Mouse (Mus musculus) liver, embryonic 11.5 days (tissue): Measurements from ENCODE around the gene Plekhm3. TPM values are rescaled to one million over a fixed set of nuclear protein-coding genes. Genes with fewer than 3 reads are reported as not detected.

Experiments
- ATAC-seq: fragments of 200-750 bp; cut with Nextera tagmentation; replicated peaks from 2 replicates; pipeline ENCODE4 v1.8.0; 2017; ENCODE audit warnings: moderate number of reproducible peaks, mild to moderate bottlenecking, moderate TSS enrichment, moderate library complexity; ENCODE audit not compliant: low FRiP score
- DNase-seq: peaks from one replicate; pipeline ENCODE4 v3.0.0-alpha.2; 2017; ENCODE audit warnings: low spot score
- H3K27ac ChIP-seq: fragments of 300-500 bp; sonication (generic); 2 replicates; pipeline ENCODE4 v1.5.1; 2014; ENCODE audit warnings: mild to moderate bottlenecking, low read depth, low read length, control low read depth
- H3K27me3 ChIP-seq: fragments of 300-500 bp; sonication (generic); replicated peaks from 2 replicates; pipeline ENCODE4 v1.6.1; 2014; ENCODE audit warnings: low read length, mixed read lengths; ENCODE audit not compliant: control insufficient read depth, insufficient read depth
- H3K36me3 ChIP-seq: fragments of 300-500 bp; sonication (generic); 2 replicates; pipeline ENCODE4 v1.6.1; 2014; ENCODE audit warnings: mild to moderate bottlenecking, low read length, moderate library complexity, mixed read lengths; ENCODE audit not compliant: control insufficient read depth, insufficient read depth
- H3K4me1 ChIP-seq: fragments of 300-500 bp; sonication (generic); replicated peaks from 2 replicates; pipeline ENCODE4 v1.6.1; 2014; ENCODE audit warnings: low read length, mixed read lengths; ENCODE audit not compliant: control insufficient read depth, insufficient read depth
- H3K4me2 ChIP-seq: fragments of 300-500 bp; sonication (generic); 2 replicates; pipeline ENCODE4 v1.6.1; 2014; ENCODE audit warnings: mild to moderate bottlenecking, control low read depth, moderate library complexity
- H3K4me3 ChIP-seq: fragments of 300-500 bp; sonication (generic); 2 replicates; pipeline ENCODE4 v1.5.1; 2014; ENCODE audit warnings: low read depth, low read length, control low read depth
- H3K9ac ChIP-seq: fragments of 300-500 bp; sonication (generic); 2 replicates; pipeline ENCODE4 v1.6.1; 2014; ENCODE audit warnings: low read depth, low read length, control low read depth
- H3K9me3 ChIP-seq: fragments of 300-500 bp; sonication (generic); 2 replicates; pipeline ENCODE4 v1.6.1; 2016; ENCODE audit warnings: low read length, inconsistent platforms, mixed read lengths; ENCODE audit not compliant: control insufficient read depth
- WGBS: fragments of 180-500 bp; shearing (Covaris S2); extraction: QIAGEN DNeasy Blood & Tissue Kit; methylation state at CpG from one replicate; pipeline ENCODE4 v1.1.7; 2014; 5-methylcytosine and 5-hydroxymethylcytosine counted together
- polyA plus RNA-seq: library from polyadenylated mRNA; unstranded; fragments of >200 nt; fragmentation: Nextera tagmentation; extraction: Ambion mirVana; gene quantifications from 2 replicates; pipeline ENCODE4 v1.2.1, GENCODE M21; 2014

The Plekhm3 gene
- polyA plus RNA-seq, 1 experiment from 2014 or later = 5.6 TPM

DNA sequence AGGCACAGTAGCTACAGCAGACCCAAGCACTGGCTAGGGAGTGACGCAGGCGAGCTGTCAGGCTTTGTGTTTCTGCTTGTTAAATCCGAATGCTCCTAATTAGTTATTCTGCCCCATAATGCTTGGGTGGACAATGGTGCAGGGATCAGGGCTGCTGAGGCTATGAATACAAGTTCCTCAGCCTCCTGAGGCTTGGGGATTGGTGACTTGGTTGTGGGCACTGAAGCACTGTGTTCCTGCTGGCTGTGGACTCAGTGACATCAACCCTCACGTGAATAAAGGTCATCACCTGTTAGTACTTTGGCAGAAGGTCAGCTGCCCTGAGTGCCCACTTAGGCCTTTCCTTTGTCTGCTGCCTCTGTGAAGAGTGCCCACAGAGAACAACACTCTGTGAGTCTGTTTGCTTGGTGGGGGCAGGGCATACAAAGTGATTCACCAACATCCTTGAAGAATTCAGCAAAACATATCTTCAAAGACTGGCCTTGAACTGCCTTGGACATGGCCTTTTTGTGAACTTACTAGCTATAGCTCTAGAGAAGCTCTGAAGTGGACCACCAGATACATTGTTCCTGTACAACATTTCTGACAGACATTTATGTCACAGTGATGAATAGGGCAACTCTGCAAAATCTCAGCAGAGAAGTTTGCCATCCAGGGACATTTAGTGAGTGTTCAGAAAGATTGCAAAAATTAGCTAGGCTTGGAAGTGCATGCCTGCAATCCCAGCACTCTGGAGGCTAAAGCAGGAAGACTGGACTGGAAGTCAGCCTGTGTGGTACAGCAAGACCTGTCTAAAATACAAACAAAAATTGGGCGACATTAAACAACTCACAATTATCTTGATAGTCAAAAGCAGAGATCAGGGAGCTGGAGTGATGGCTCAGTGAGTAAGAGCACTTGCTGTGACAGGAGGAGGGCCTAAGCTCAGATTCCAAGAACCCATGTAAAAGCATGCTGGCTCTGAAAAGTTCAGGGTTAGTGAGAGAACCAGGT lies 102.6 kb downstream of the Plekhm3 start:
- Histone ChIP-seq H3K27me3 (no peaks in the 10 kb centered on the region), H3K4me2 (no peak overlapping the region), H3K9me3 (no peaks in the 10 kb centered on the region), H3K4me3 (no peak overlapping the region), H3K4me1 (peaks cover 5% of the 10 kb centered on the region), H3K36me3 (no peaks in the 10 kb centered on the region), H3K27ac (no peak overlapping the region), H3K9ac (no peak overlapping the region)
- ATAC-seq (no peak), DNase-seq (no peak)
- WGBS = 71% methylated on average over 5 of the region's 5 CpGs

DNA sequence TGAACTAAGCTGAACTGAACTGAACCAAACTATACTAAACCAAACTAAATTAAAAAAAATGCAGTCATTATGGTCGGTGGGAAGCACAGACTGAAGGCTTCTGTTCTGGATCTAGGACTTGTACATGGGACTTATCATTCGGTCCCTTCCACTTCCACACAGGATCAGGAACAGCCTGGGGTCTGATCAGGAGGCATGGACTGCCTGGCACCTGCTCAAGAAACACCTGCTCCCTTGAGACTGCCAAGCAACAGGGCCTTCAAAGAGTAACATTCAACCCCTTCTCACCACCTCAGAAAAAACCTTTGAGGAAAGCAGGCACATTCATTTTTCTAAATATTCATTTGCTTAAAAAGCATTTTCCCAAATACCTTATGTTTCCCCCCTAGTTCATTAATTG lies 103.4 kb downstream of the Plekhm3 start:
- no peak for DNase-seq
- no peak overlapping the region for H3K4me3 ChIP-seq
- H3K36me3 ChIP-seq = no peaks in the 10 kb centered on the region
- ATAC-seq = no peak
- peaks cover 5% of the 10 kb centered on the region for H3K4me1 ChIP-seq
- no peaks in the 10 kb centered on the region for H3K27me3 ChIP-seq
- no peaks in the 10 kb centered on the region for H3K9me3 ChIP-seq
- no peak overlapping the region for H3K4me2 ChIP-seq
- WGBS = 75% methylated on average over 2 of the region's 2 CpGs
- H3K27ac ChIP-seq = no peak overlapping the region
- no peak overlapping the region for H3K9ac ChIP-seq

DNA sequence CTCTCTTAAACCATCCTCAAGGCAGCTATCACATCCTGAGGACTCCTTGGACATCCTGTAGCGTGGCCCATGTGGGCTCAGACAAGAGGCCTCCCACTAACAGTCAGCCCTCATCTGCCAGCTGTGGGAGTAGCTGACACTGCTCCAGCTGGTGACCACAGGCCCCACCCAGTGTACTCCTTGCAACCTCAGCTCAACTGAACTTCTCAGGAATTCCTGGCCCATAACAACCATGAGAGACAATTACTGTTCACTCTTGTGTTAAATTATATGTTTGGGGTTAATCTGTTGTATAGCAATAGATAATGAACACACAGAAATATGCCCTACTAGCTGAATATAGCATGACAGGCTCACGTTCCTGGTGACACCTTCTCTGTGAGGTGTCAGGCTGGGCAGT lies 104.4 kb downstream of the Plekhm3 start:
- no peaks in the 10 kb centered on the region for H3K9me3 ChIP-seq
- ATAC-seq = no peak; the same call in 1 of the 2 replicates
- H3K4me3 ChIP-seq = no peak overlapping the region
- H3K27ac ChIP-seq = no peak overlapping the region
- 55% methylated on average over 2 of the region's 2 CpGs for WGBS
- H3K4me2 ChIP-seq = no peak overlapping the region
- H3K9ac ChIP-seq = no peak overlapping the region
- no peak for DNase-seq
- peaks cover 5% of the 10 kb centered on the region for H3K4me1 ChIP-seq
- H3K36me3 ChIP-seq = no peaks in the 10 kb centered on the region
- no peaks in the 10 kb centered on the region for H3K27me3 ChIP-seq

DNA sequence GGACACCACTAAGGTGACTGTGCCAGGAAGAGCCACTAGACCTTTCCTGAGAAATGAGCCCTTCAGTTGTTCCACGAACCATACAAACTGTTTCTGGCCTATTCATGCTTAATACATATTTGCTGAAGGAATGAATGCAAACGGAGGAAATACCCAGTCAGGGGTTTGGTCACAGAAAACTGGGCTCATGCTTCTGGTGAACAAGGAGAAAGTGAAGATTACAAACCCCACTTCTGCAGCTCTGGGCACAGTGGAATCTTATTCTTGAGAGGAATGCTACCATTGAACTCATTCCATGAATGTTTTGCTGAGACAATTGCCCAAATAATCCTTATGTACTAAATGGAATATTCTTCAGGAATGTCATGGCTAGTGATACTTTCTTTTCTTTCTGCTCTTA lies 106.3 kb downstream of the Plekhm3 start:
- Histone ChIP-seq H3K9ac (no peak overlapping the region), H3K4me3 (no peak overlapping the region), H3K27me3 (no peaks in the 10 kb centered on the region), H3K36me3 (no peaks in the 10 kb centered on the region), H3K9me3 (no peaks in the 10 kb centered on the region), H3K4me2 (no peak overlapping the region), H3K27ac (no peak overlapping the region), H3K4me1 (peaks cover 5% of the 10 kb centered on the region)
- WGBS = 77% methylated on average over 2 of the region's 2 CpGs
- no peak for DNase-seq
- ATAC-seq = no peak

DNA sequence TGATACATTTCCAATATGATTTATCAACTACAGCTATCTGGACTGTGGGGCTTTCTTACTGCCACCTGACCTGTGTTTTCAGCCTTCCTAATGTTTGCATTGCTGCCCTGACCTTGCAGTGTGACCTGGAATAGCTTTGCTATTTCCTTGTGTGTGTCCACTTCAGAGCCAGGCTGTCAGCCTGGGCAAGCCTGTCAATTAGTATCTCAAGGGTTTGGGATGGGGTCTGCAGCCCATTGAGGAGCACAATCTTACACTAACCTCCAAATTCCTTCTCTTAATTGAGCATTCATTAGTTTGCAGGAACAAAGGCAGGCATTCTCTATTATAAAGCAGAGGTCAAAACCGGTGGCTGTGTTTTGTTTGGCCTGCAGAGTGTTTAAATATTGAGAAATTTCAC lies 107.6 kb downstream of the Plekhm3 start:
- no peak overlapping the region for H3K4me3 ChIP-seq
- H3K9ac ChIP-seq = no peak overlapping the region
- ATAC-seq = no peak
- H3K36me3 ChIP-seq = no peaks in the 10 kb centered on the region
- peaks cover 5% of the 10 kb centered on the region for H3K4me1 ChIP-seq
- 71% methylated on average over 1 of the region's 1 CpGs for WGBS
- no peak overlapping the region for H3K27ac ChIP-seq
- no peak overlapping the region for H3K4me2 ChIP-seq
- H3K9me3 ChIP-seq = no peaks in the 10 kb centered on the region
- DNase-seq = no peak
- H3K27me3 ChIP-seq = no peaks in the 10 kb centered on the region

DNA sequence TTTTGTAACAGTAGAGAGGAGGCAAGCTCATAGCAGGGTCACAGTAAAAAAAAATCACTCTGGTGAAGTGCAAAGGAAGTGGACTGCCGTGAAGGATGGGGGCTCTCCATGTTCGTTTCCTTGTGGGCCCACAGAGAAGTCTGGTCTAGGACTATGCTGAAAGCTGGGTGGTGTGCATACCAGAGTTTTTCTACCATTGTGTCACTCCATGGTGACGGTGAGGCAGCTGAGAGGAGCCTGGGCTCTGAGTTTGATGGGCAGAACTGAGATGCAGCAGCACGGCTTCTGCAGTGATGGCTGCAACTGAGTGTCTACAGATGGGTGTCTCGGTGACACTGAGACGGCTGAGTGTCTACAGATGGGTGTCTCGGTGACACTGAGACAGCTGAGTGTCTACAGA lies 108.5 kb downstream of the Plekhm3 start:
- H3K9ac ChIP-seq = no peak overlapping the region
- 66% methylated on average over 7 of the region's 7 CpGs for WGBS
- no peak for ATAC-seq
- no peak overlapping the region for H3K4me2 ChIP-seq
- no peak overlapping the region for H3K27ac ChIP-seq
- H3K27me3 ChIP-seq = no peaks in the 10 kb centered on the region
- H3K4me1 ChIP-seq = no peaks in the 10 kb centered on the region; the same call in 1 of the 2 replicates
- H3K9me3 ChIP-seq = no peaks in the 10 kb centered on the region
- no peak overlapping the region for H3K4me3 ChIP-seq
- no peak for DNase-seq
- no peaks in the 10 kb centered on the region for H3K36me3 ChIP-seq

DNA sequence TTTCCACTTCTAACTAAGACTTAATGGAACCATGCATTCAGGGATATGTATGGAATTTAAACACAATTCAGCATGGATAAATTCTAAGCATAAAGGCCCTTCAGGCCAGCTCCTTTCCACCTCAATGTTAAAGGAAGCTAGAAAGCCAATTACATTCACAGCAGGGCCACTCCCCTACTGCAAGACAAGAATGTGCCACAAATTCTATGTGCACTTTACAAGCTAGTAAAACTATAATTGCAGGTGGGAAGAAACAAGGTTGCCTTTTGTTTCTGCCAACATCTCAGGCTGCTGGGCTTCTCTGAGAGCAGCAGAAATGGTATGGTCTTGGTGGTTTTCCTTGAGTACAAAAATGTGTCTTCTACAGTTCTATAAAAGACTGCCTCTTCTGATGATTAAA lies 109.1 kb downstream of the Plekhm3 start:
- ATAC-seq = no peak
- Histone ChIP-seq H3K4me2 (no peak overlapping the region), H3K4me3 (no peak overlapping the region), H3K9me3 (no peaks in the 10 kb centered on the region), H3K27ac (no peak overlapping the region), H3K4me1 (no peaks in the 10 kb centered on the region; the same call in 1 of the 2 replicates), H3K9ac (no peak overlapping the region), H3K36me3 (no peaks in the 10 kb centered on the region), H3K27me3 (no peaks in the 10 kb centered on the region)
- no peak for DNase-seq

DNA sequence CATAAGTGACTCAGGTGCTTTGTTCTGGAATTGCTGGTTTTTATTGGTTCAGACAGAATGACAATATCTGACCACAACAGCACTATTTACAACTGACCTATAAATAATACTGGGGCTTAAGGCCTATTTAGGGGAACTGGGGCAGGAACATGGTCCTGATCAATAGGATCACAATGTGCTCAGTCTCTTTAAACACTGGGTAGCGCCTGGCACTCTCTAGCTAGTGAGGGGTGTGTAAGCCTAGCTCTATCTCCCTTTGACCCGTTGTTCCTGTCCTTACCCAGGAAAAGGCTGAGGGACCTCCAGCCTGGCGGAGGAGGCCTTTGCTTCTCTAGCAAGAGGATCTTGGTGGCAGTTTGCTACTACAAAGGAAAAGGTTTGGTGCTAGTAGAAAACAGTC lies 111.6 kb downstream of the Plekhm3 start:
- WGBS = 74% methylated on average over 3 of the region's 3 CpGs
- no peaks in the 10 kb centered on the region for H3K9me3 ChIP-seq
- no peak overlapping the region for H3K9ac ChIP-seq
- no peaks in the 10 kb centered on the region for H3K36me3 ChIP-seq
- H3K4me2 ChIP-seq = no peak overlapping the region
- no peak overlapping the region for H3K4me3 ChIP-seq
- ATAC-seq = no peak
- DNase-seq = no peak
- no peaks in the 10 kb centered on the region for H3K27me3 ChIP-seq
- H3K4me1 ChIP-seq = no peaks in the 10 kb centered on the region; the same call in 1 of the 2 replicates
- H3K27ac ChIP-seq = no peak overlapping the region
